Mouse (Mus musculus): ENCODE data around the gene Lrrc19.
"Not testable (repeated sequence)": the region's sequence is repeated elsewhere in the genome, so short reads cannot be mapped to it uniquely, and the experiment has no call there.

Gene Lrrc19

GRCm38 (mm10) chr4:94649920-94650319, at the start of gene Lrrc19:
Lrrc19 (minus strand) TSS chr4:94650144.
- no peak for DNase-seq

- no peak for DNase-seq
Measured at GRCm38 (mm10) chr4:94696368-94696767, 46.4 kb upstream of the Lrrc19 start.

- DNase-seq: no peak
Measured at GRCm38 (mm10) chr4:94692175-94692574, 42.2 kb upstream of the Lrrc19 start.

- DNase-seq: no peak
Measured at GRCm38 (mm10) chr4:94691078-94691477, 41.1 kb upstream of the Lrrc19 start.

GRCm38 (mm10) chr4:94689804-94690203, 39.9 kb upstream of the Lrrc19 start:
- DNase-seq: not testable (repeated sequence)

GRCm38 (mm10) chr4:94683305-94683704, 33.4 kb upstream of the Lrrc19 start:
- DNase-seq: no peak

- no peak for DNase-seq
Measured at GRCm38 (mm10) chr4:94682029-94682428, 32.1 kb upstream of the Lrrc19 start.

- no peak for DNase-seq
Measured at GRCm38 (mm10) chr4:94681181-94681580, 31.2 kb upstream of the Lrrc19 start.

- DNase-seq: no peak
Measured at GRCm38 (mm10) chr4:94680662-94681061, 30.7 kb upstream of the Lrrc19 start.

- peak; percentile 3 to 20 for DNase-seq
Measured at GRCm38 (mm10) chr4:94669718-94670117, 19.8 kb upstream of the Lrrc19 start.

- DNase-seq: not testable (repeated sequence)
Measured at GRCm38 (mm10) chr4:94650426-94651175, 657 bp upstream of the Lrrc19 start.

GRCm38 (mm10) chr4:94643141-94643540, 6.8 kb downstream of the Lrrc19 start:
- DNase-seq: peak in 1 of 2 experiments; percentile 3

- DNase-seq: no peak
Measured at GRCm38 (mm10) chr4:94620077-94620476, 29.9 kb downstream of the Lrrc19 start.

GRCm38 (mm10) chr4:94614627-94615006, 35.3 kb downstream of the Lrrc19 start:
- DNase-seq: no peak

GRCm38 (mm10) chr4:94613972-94614626, 35.8 kb downstream of the Lrrc19 start, which contains the start of gene Ift74:
Ift74 (plus strand) TSS chr4:94614491.
- DNase-seq: peak; percentile 96 to 97

- no peak for DNase-seq
Measured at GRCm38 (mm10) chr4:94610339-94610738, 39.6 kb downstream of the Lrrc19 start.

- no peak for DNase-seq
Measured at GRCm38 (mm10) chr4:94605591-94605990, 44.4 kb downstream of the Lrrc19 start.

- no peak for DNase-seq
Measured at GRCm38 (mm10) chr4:94604452-94605019, 45.4 kb downstream of the Lrrc19 start.

- DNase-seq: peak; percentile 90 to 96
Measured at GRCm38 (mm10) chr4:94603031-94603629, 46.8 kb downstream of the Lrrc19 start, which contains the start of gene Plaa. Plaa (minus strand) TSS chr4:94603244.

- no peak for DNase-seq
Measured at GRCm38 (mm10) chr4:94602496-94603030, 47.4 kb downstream of the Lrrc19 start.

- DNase-seq: peak in 1 of 2 experiments; percentile 14
Measured at GRCm38 (mm10) chr4:94601395-94601794, 48.5 kb downstream of the Lrrc19 start.

GRCm38 (mm10) chr4:94592709-94593108, 57.2 kb downstream of the Lrrc19 start:
- DNase-seq: no peak

GRCm38 (mm10) chr4:94591765-94592381, 58.1 kb downstream of the Lrrc19 start:
- DNase-seq: no peak
